Mouse (Mus musculus): Measurements from ENCODE around the gene Gm3633.
"Not testable (repeated sequence)": the region's sequence is repeated elsewhere in the genome, so short reads cannot be mapped to it uniquely, and the experiment has no call there.

DNA sequence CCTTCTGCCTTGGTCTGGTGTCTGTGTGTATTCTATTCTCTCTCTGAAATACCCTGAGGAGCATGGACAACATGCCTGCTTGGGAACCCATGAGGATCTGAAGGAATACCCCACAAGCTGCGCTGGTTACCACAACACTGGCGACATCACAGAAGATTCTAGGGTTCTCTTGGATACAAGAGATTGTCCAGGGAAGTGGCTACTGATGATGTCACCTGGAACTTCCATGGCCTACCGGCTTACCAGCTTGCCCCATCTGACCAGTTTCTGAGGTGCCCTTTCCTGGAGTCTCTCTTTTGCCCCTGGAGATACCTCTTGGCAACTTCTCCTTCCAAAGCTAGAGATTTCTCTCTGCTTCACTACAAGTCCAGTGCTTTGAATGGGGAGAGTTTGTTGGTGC is 41.9 kb downstream of the Gm3633 start, which contains the start of gene Gm17124:
- not testable (repeated sequence) for TF ChIP-seq MYOG (IDR thresholded peaks at IDR 0.05; ENCODE audit: control insufficient read depth, extremely low read depth, insufficient read length); CTCF (IDR thresholded peaks at IDR 0.05; ENCODE audit: control insufficient read depth, insufficient read depth, insufficient read length)
